Mouse (Mus musculus) monocyte, adult 5-6 weeks (primary cell): ENCODE measurements at regions not wholly inside any gene's neighbourhood (a gene's known extent, or its start where the extent isn't known, plus 50 kb on each side); places are given as distances from the start of the nearest gene placed in this dataset.

Experiments
- ATAC-seq: fragments of 153-309, 156-312 bp; replicated peaks from 2 replicates; pipeline ENCODE4 v1.8.0; 2017; ENCODE audit warnings: mild to moderate bottlenecking; ENCODE audit not compliant: low TSS enrichment, insufficient number of reproducible peaks, severe bottlenecking, poor library complexity, low FRiP score

- no peak for ATAC-seq
These were observed 50.2 kb upstream of the Nfe2l2 start for GRCm38 (mm10) chr2:75754606-75755005.
